Mouse (Mus musculus): Measurements from ENCODE around the gene Col4a3bp.

DNA sequence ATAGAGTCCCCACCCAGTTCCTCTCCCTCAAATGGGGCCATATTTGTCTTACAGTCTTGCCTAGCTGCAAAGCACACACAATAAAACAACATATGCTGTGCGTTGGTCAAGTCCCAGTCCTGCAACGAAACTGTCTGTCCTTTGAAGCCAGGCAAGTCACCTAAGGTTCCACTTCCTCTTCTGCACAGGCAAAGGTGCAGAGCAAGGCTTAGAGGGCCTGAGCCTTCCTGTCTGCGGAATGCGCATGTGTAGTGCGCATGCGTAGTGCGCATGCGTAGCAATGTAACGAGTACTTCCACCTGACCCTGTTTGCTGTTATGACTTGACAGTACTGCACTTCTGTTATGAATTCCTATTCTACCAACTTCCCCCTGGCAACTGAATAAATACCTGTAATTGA, 26.2 kb upstream of the Col4a3bp start:
- TF ChIP-seq MAFK (IDR thresholded peaks at IDR 0.05; ENCODE audit: insufficient read depth, low read depth, low read length) (no peak), ZNF384 (IDR thresholded peaks at IDR 0.05; ENCODE audit: low read depth, low read length) (no peak), CHD2 (IDR thresholded peaks at IDR 0.05; ENCODE audit: low read depth, low read length) (no peak)
